Mouse (Mus musculus): ENCODE measurements at regions not wholly inside any gene's neighbourhood (a gene's known extent, or its start where the extent isn't known, plus 50 kb on each side); places are given as distances from the start of the nearest gene placed in this dataset.

DNA sequence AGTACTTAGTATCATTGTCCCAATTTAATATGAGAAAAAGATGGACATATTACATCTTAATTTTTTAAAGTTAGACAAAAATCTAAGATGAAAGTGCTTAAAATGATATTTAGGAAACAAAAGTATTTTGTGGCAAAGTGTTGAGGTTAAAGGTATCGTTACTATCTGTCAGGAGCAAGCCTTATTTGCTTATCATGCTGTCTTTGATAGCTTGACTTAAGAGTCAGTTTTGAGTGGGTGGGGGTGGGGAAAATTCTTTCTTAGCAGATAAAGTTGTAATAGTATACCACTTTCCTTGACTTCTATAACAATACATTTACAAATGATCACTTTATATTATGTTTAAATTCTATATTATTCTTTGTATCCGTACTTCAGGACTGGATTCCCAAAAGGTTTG, 339.1 kb upstream of the Dph6 start:
- TF ChIP-seq CTCF (IDR thresholded peaks at IDR 0.05; ENCODE audit: low read depth, low read length) (no peak), GATA1 (IDR thresholded peaks at IDR 0.05; ENCODE audit: borderline replicate concordance, low read length) (no peak), TAL1 (conservative IDR thresholded peaks at IDR 0.05; ENCODE audit: low read depth, low read length) (no peak), POLR2AphosphoS5 (IDR thresholded peaks at IDR 0.05; ENCODE audit: insufficient replicate concordance, low read depth, low read length) (no peak), GATA2 (IDR thresholded peaks at IDR 0.05; ENCODE audit: borderline replicate concordance, low read depth, low read length) (no peak)
